Mouse (Mus musculus): ENCODE results near the gene Grm8. TPM values are rescaled to one million over a fixed set of nuclear protein-coding genes. Genes with fewer than 3 reads are reported as not detected.

Gene Grm8
- polyA plus RNA-seq, 1 experiment from 2014 or later = 3.7 TPM

- no peak for ATAC-seq
- no peak overlapping the region for H3K27ac ChIP-seq (ENCODE audit: low read length)
- no peaks in the 10 kb centered on the region for H3K27me3 ChIP-seq (replicated peaks; ENCODE audit: control insufficient read depth, insufficient read depth, low read length)
- H3K36me3 ChIP-seq (ENCODE audit: control insufficient read depth, insufficient read depth, low read length) = no peaks in the 10 kb centered on the region
- H3K9ac ChIP-seq (ENCODE audit: low read depth, low read length) = no peak overlapping the region
- WGBS = 69% methylated on average over 3 of the region's 3 CpGs
- no peak overlapping the region for H3K4me2 ChIP-seq (ENCODE audit: low read depth, low read length)
- H3K4me3 ChIP-seq (ENCODE audit: low read length) = no peak overlapping the region
- H3K4me1 ChIP-seq (ENCODE audit: control insufficient read depth, insufficient read depth, low read length) = no peaks in the 10 kb centered on the region
- H3K9me3 ChIP-seq (ENCODE audit: control insufficient read depth, low read length) = no peaks in the 10 kb centered on the region
These were observed 59.4 kb downstream of the Grm8 start for GRCm38 (mm10) chr6:28075534-28075933.

GRCm38 (mm10) chr6:28074470-28074869 is 60.5 kb downstream of the Grm8 start:
- Histone ChIP-seq H3K27me3 (replicated peaks; ENCODE audit: control insufficient read depth, insufficient read depth, low read length) (no peaks in the 10 kb centered on the region), H3K4me3 (ENCODE audit: low read length) (no peak overlapping the region), H3K36me3 (ENCODE audit: control insufficient read depth, insufficient read depth, low read length) (no peaks in the 10 kb centered on the region), H3K4me2 (ENCODE audit: low read depth, low read length) (no peak overlapping the region), H3K4me1 (ENCODE audit: control insufficient read depth, insufficient read depth, low read length) (no peaks in the 10 kb centered on the region), H3K9ac (ENCODE audit: low read depth, low read length) (no peak overlapping the region), H3K27ac (ENCODE audit: low read length) (no peak overlapping the region), H3K9me3 (ENCODE audit: control insufficient read depth, low read length) (no peaks in the 10 kb centered on the region)
- WGBS = 66% methylated on average over 3 of the region's 3 CpGs
- ATAC-seq = no peak

- H3K4me3 ChIP-seq (ENCODE audit: low read length) = no peak overlapping the region
- no peak overlapping the region for H3K4me2 ChIP-seq (ENCODE audit: low read depth, low read length)
- H3K36me3 ChIP-seq (ENCODE audit: control insufficient read depth, insufficient read depth, low read length) = no peaks in the 10 kb centered on the region
- H3K27ac ChIP-seq (ENCODE audit: low read length) = no peak overlapping the region
- no peaks in the 10 kb centered on the region for H3K27me3 ChIP-seq (replicated peaks; ENCODE audit: control insufficient read depth, insufficient read depth, low read length)
- no peak overlapping the region for H3K9ac ChIP-seq (ENCODE audit: low read depth, low read length)
- no peaks in the 10 kb centered on the region for H3K4me1 ChIP-seq (ENCODE audit: control insufficient read depth, insufficient read depth, low read length)
- H3K9me3 ChIP-seq (ENCODE audit: control insufficient read depth, low read length) = no peaks in the 10 kb centered on the region
- ATAC-seq = no peak
- WGBS = 70% methylated on average over 2 of the region's 2 CpGs
These were observed 83.0 kb downstream of the Grm8 start for GRCm38 (mm10) chr6:28051966-28052365.

GRCm38 (mm10) chr6:28042339-28042738 is 92.6 kb downstream of the Grm8 start:
- Histone ChIP-seq H3K4me1 (ENCODE audit: control insufficient read depth, insufficient read depth, low read length) (no peaks in the 10 kb centered on the region), H3K4me3 (ENCODE audit: low read length) (no peak overlapping the region), H3K27ac (ENCODE audit: low read length) (no peak overlapping the region), H3K27me3 (replicated peaks; ENCODE audit: control insufficient read depth, insufficient read depth, low read length) (no peaks in the 10 kb centered on the region), H3K9ac (ENCODE audit: low read depth, low read length) (no peak overlapping the region), H3K9me3 (ENCODE audit: control insufficient read depth, low read length) (no peaks in the 10 kb centered on the region), H3K36me3 (ENCODE audit: control insufficient read depth, insufficient read depth, low read length) (no peaks in the 10 kb centered on the region), H3K4me2 (ENCODE audit: low read depth, low read length) (no peak overlapping the region)
- no peak for ATAC-seq
- 79% methylated on average over 3 of the region's 3 CpGs for WGBS

GRCm38 (mm10) chr6:28040815-28041214 is 94.2 kb downstream of the Grm8 start:
- H3K27me3 ChIP-seq (replicated peaks; ENCODE audit: control insufficient read depth, insufficient read depth, low read length) = no peaks in the 10 kb centered on the region
- ATAC-seq = no peak
- no peaks in the 10 kb centered on the region for H3K36me3 ChIP-seq (ENCODE audit: control insufficient read depth, insufficient read depth, low read length)
- no peak overlapping the region for H3K27ac ChIP-seq (ENCODE audit: low read length)
- H3K9ac ChIP-seq (ENCODE audit: low read depth, low read length) = no peak overlapping the region
- WGBS = 93% methylated on average over 1 of the region's 1 CpGs
- no peak overlapping the region for H3K4me3 ChIP-seq (ENCODE audit: low read length)
- no peaks in the 10 kb centered on the region for H3K9me3 ChIP-seq (ENCODE audit: control insufficient read depth, low read length)
- no peak overlapping the region for H3K4me2 ChIP-seq (ENCODE audit: low read depth, low read length)
- H3K4me1 ChIP-seq (ENCODE audit: control insufficient read depth, insufficient read depth, low read length) = no peaks in the 10 kb centered on the region

- no peaks in the 10 kb centered on the region for H3K9me3 ChIP-seq (ENCODE audit: control insufficient read depth, low read length)
- H3K4me3 ChIP-seq (ENCODE audit: low read length) = no peak overlapping the region
- H3K9ac ChIP-seq (ENCODE audit: low read depth, low read length) = no peak overlapping the region
- H3K36me3 ChIP-seq (ENCODE audit: control insufficient read depth, insufficient read depth, low read length) = no peaks in the 10 kb centered on the region
- no peaks in the 10 kb centered on the region for H3K4me1 ChIP-seq (ENCODE audit: control insufficient read depth, insufficient read depth, low read length)
- H3K27me3 ChIP-seq (replicated peaks; ENCODE audit: control insufficient read depth, insufficient read depth, low read length) = no peaks in the 10 kb centered on the region
- WGBS = 90% methylated on average over 4 of the region's 4 CpGs
- ATAC-seq = no peak
- H3K4me2 ChIP-seq (ENCODE audit: low read depth, low read length) = no peak overlapping the region
- no peak overlapping the region for H3K27ac ChIP-seq (ENCODE audit: low read length)
These were observed 103.0 kb downstream of the Grm8 start for GRCm38 (mm10) chr6:28032006-28032405.

GRCm38 (mm10) chr6:28017653-28018052 is 117.3 kb downstream of the Grm8 start:
- ATAC-seq = no peak
- no peaks in the 10 kb centered on the region for H3K9me3 ChIP-seq (ENCODE audit: control insufficient read depth, low read length)
- H3K36me3 ChIP-seq (ENCODE audit: control insufficient read depth, insufficient read depth, low read length) = no peaks in the 10 kb centered on the region
- H3K4me3 ChIP-seq (ENCODE audit: low read length) = no peak overlapping the region
- H3K4me2 ChIP-seq (ENCODE audit: low read depth, low read length) = no peak overlapping the region
- 83% methylated on average over 1 of the region's 1 CpGs for WGBS
- no peaks in the 10 kb centered on the region for H3K4me1 ChIP-seq (ENCODE audit: control insufficient read depth, insufficient read depth, low read length)
- H3K9ac ChIP-seq (ENCODE audit: low read depth, low read length) = no peak overlapping the region
- H3K27me3 ChIP-seq (replicated peaks; ENCODE audit: control insufficient read depth, insufficient read depth, low read length) = no peaks in the 10 kb centered on the region
- no peak overlapping the region for H3K27ac ChIP-seq (ENCODE audit: low read length)

GRCm38 (mm10) chr6:28007001-28007400 is 128.0 kb downstream of the Grm8 start:
- Histone ChIP-seq H3K27ac (ENCODE audit: low read length) (no peak overlapping the region), H3K9me3 (ENCODE audit: control insufficient read depth, low read length) (no peaks in the 10 kb centered on the region), H3K4me2 (ENCODE audit: low read depth, low read length) (no peak overlapping the region), H3K36me3 (ENCODE audit: control insufficient read depth, insufficient read depth, low read length) (no peaks in the 10 kb centered on the region), H3K9ac (ENCODE audit: low read depth, low read length) (no peak overlapping the region), H3K4me1 (ENCODE audit: control insufficient read depth, insufficient read depth, low read length) (no peaks in the 10 kb centered on the region), H3K4me3 (ENCODE audit: low read length) (no peak overlapping the region), H3K27me3 (replicated peaks; ENCODE audit: control insufficient read depth, insufficient read depth, low read length) (no peaks in the 10 kb centered on the region)
- no peak for ATAC-seq
- 82% methylated on average over 3 of the region's 3 CpGs for WGBS

GRCm38 (mm10) chr6:27997250-27997649 is 137.7 kb downstream of the Grm8 start:
- no peaks in the 10 kb centered on the region for H3K9me3 ChIP-seq (ENCODE audit: control insufficient read depth, low read length)
- no peak for ATAC-seq
- no peaks in the 10 kb centered on the region for H3K4me1 ChIP-seq (ENCODE audit: control insufficient read depth, insufficient read depth, low read length)
- no peaks in the 10 kb centered on the region for H3K36me3 ChIP-seq (ENCODE audit: control insufficient read depth, insufficient read depth, low read length)
- 92% methylated on average over 2 of the region's 2 CpGs for WGBS
- H3K4me2 ChIP-seq (ENCODE audit: low read depth, low read length) = no peak overlapping the region
- no peaks in the 10 kb centered on the region for H3K27me3 ChIP-seq (replicated peaks; ENCODE audit: control insufficient read depth, insufficient read depth, low read length)
- H3K9ac ChIP-seq (ENCODE audit: low read depth, low read length) = no peak overlapping the region
- H3K27ac ChIP-seq (ENCODE audit: low read length) = no peak overlapping the region
- no peak overlapping the region for H3K4me3 ChIP-seq (ENCODE audit: low read length)

GRCm38 (mm10) chr6:27991241-27991640 is 143.7 kb downstream of the Grm8 start:
- Histone ChIP-seq H3K4me1 (ENCODE audit: control insufficient read depth, insufficient read depth, low read length) (no peaks in the 10 kb centered on the region), H3K9me3 (ENCODE audit: control insufficient read depth, low read length) (no peaks in the 10 kb centered on the region), H3K4me2 (ENCODE audit: low read depth, low read length) (no peak overlapping the region), H3K9ac (ENCODE audit: low read depth, low read length) (no peak overlapping the region), H3K27ac (ENCODE audit: low read length) (no peak overlapping the region), H3K4me3 (ENCODE audit: low read length) (no peak overlapping the region), H3K27me3 (replicated peaks; ENCODE audit: control insufficient read depth, insufficient read depth, low read length) (no peaks in the 10 kb centered on the region), H3K36me3 (ENCODE audit: control insufficient read depth, insufficient read depth, low read length) (no peaks in the 10 kb centered on the region)
- 82% methylated on average over 4 of the region's 4 CpGs for WGBS
- no peak for ATAC-seq

Data from intestine, embryonic 16.5 days (tissue).